Mouse (Mus musculus) heart, adult 2 months (tissue): ENCODE data around the gene Stat6. TPM values are rescaled to one million over a fixed set of nuclear protein-coding genes. Genes with fewer than 3 reads are reported as not detected.

Experiments
- DNase-seq, 2 experiments: peaks; one replicate each; pipeline ENCODE4 v3.0.0; 2021
- H3K27ac ChIP-seq: fragments of 200-600 bp; 2 replicates; pipeline ENCODE4 v1.8.1; 2022
- H3K27me3 ChIP-seq: fragments of 200-500 bp; 2 replicates; pipeline ENCODE4 v1.6.1; 2012; ENCODE audit warnings: mild to moderate bottlenecking, low read length, inconsistent platforms, mixed read lengths; ENCODE audit not compliant: control insufficient read depth, insufficient read depth
- H3K36me3 ChIP-seq: fragments of 200-500 bp; 2 replicates; pipeline ENCODE4 v1.6.1; 2012; ENCODE audit warnings: low read length, inconsistent platforms; ENCODE audit not compliant: control insufficient read depth, insufficient read depth
- H3K4me1 ChIP-seq: fragments of 200-500 bp; 2 replicates; pipeline ENCODE4 v1.6.1; 2011; ENCODE audit warnings: low read length; ENCODE audit not compliant: control insufficient read depth, insufficient read depth
- H3K4me3 ChIP-seq: fragments of 200-600 bp; 2 replicates; pipeline ENCODE4 v1.8.1; 2022
- H3K79me2 ChIP-seq: fragments of 200-500 bp; replicated peaks from 2 replicates; pipeline ENCODE4 v1.6.1; 2012; ENCODE audit warnings: mild to moderate bottlenecking, inconsistent platforms, low read length, moderate library complexity, mixed read lengths; ENCODE audit not compliant: control insufficient read depth, insufficient read depth
- H3K9ac ChIP-seq: fragments of 200-500 bp; 2 replicates; pipeline ENCODE4 v1.6.1; 2012; ENCODE audit warnings: low read depth, mild to moderate bottlenecking, control low read depth, inconsistent platforms, low read length, mixed read lengths
- CTCF ChIP-seq: fragments of 200-600 bp; IDR thresholded peaks from 2 replicates; pipeline ENCODE4 v1.8.1; 2022; ENCODE audit warnings: antibody characterized with exemption, mild to moderate bottlenecking, moderate library complexity
- EP300 ChIP-seq: fragments of 200-500 bp; IDR thresholded peaks from 2 replicates; pipeline ENCODE4 v1.6.1; 2011; ENCODE audit warnings: low read depth, low read length, control low read depth; ENCODE audit not compliant: insufficient read depth
- POLR2A ChIP-seq: fragments of 200-500 bp; IDR thresholded peaks from 2 replicates; pipeline ENCODE4 v1.6.1; 2011; ENCODE audit warnings: mild to moderate bottlenecking, low read depth, low read length, control low read depth; ENCODE audit not compliant: insufficient read depth
- WGBS: fragments of 180-500 bp; shearing (Covaris S2); methylation state at CpG from one replicate; pipeline ENCODE4 v1.1.7; 2018; 5-methylcytosine and 5-hydroxymethylcytosine counted together
- intact Hi-C: fragments of 180-260 bp; cut with DNase I; formaldehyde crosslinking; loops from one replicate; pipeline ENCODE4 v1.15.1; 2025
- polyA plus RNA-seq: library from polyadenylated mRNA; depleted of rRNA; stranded (reverse); fragments of >200 nt; gene quantifications from 2 replicates; pipeline ENCODE4 v1.2.3, GENCODE M21; 2012
- total RNA-seq, 2 experiments: library from RNA; stranded (reverse); gene quantifications; 2 replicates each; pipeline ENCODE4 v1.2.3; 2021

Gene Stat6
- total and polyA plus RNA-seq, 3 experiments = 43.7 to 49.5 (median 43.9) TPM

- Histone ChIP-seq H3K9ac (no peak overlapping the region), H3K79me2 (no peaks in the 10 kb centered on the region), H3K4me3 (no peak overlapping the region), H3K36me3 (no peaks in the 10 kb centered on the region), H3K4me1 (peaks cover 7% of the 10 kb centered on the region), H3K27ac (no peak overlapping the region), H3K27me3 (no peaks in the 10 kb centered on the region)
- 58% methylated on average over 7 of the region's 7 CpGs for WGBS
- intact Hi-C loops = no loop called here
- DNase-seq = no peak
- TF ChIP-seq EP300 (no peak), CTCF (no peak), POLR2A (no peak)
These were observed 10.0 kb upstream of the Stat6 start for GRCm38 (mm10) chr10:127632668-127633271.

DNA sequence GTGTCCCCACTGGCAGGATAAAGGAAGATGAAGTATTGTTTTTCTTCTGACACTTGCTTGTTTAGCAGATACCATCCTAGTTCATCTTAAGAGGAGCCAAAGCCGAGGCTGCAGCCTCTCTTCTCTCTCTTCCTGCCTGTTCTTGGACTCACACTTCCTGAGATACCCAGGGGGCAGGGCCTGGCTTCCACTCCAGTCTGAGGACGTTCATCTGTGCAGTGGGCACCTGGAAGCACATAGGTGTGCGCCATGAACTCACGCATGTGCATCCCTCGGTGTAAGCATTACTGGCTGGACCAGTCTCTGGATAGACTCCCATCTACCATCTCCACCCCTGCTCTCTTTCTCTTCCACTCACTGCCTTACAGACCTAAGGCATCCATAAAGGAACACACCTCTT is 2.4 kb upstream of the Stat6 start:
- no peak for TF ChIP-seq POLR2A
- 60% methylated on average over 5 of the region's 5 CpGs for WGBS
- intact Hi-C loops = loop anchor here (2.0 to 5.0 kb wide), 3 partner anchors 97 to 367 kb away; partner anchors contain the start of genes Hsd17b6 and Zbtb39
- no peaks in the 10 kb centered on the region for H3K27me3 ChIP-seq
- H3K9ac ChIP-seq = no peak overlapping the region
- H3K4me1 ChIP-seq = peaks cover 8% of the 10 kb centered on the region
- no peaks in the 10 kb centered on the region; the same call in 1 of the 2 replicates for H3K79me2 ChIP-seq
- no peak for DNase-seq
- H3K27ac ChIP-seq = no peak overlapping the region
- H3K4me3 ChIP-seq = no peak overlapping the region
- H3K36me3 ChIP-seq = no peaks in the 10 kb centered on the region

GRCm38 (mm10) chr10:127641861-127642771 is 670 bp upstream of the Stat6 start:
- Histone ChIP-seq H3K4me3 (peak overlapping the region; percentile 84), H3K4me1 (peaks cover 5% of the 10 kb centered on the region), H3K36me3 (no peaks in the 10 kb centered on the region), H3K79me2 (no peaks in the 10 kb centered on the region; the same call in 1 of the 2 replicates), H3K27ac (peak overlapping the region; percentile 100), H3K9ac (peak overlapping the region; percentile 85), H3K27me3 (no peaks in the 10 kb centered on the region)
- peak; percentile 82 for TF ChIP-seq EP300
- TF ChIP-seq CTCF = no peak; the same call in 1 of the 2 replicates
- TF ChIP-seq POLR2A = peak; percentile 82
- intact Hi-C loops = loop anchor here (1.0 to 5.0 kb wide), 4 partner anchors 32 to 365 kb away; partner anchors contain the start of genes Hsd17b6 and Zbtb39
- DNase-seq = peak; percentile 89 to 94
- 2% methylated on average over 19 of the region's 19 CpGs for WGBS

GRCm38 (mm10) chr10:127643553-127644238 is 910 bp downstream of the Stat6 start:
- intact Hi-C loops = loop anchor here (1.0 to 5.0 kb wide), 4 partner anchors 19 to 364 kb away; partner anchors contain the start of genes Hsd17b6 and Zbtb39
- DNase-seq = peak; percentile 90
- WGBS = 1% methylated on average over 25 of the region's 25 CpGs

DNA sequence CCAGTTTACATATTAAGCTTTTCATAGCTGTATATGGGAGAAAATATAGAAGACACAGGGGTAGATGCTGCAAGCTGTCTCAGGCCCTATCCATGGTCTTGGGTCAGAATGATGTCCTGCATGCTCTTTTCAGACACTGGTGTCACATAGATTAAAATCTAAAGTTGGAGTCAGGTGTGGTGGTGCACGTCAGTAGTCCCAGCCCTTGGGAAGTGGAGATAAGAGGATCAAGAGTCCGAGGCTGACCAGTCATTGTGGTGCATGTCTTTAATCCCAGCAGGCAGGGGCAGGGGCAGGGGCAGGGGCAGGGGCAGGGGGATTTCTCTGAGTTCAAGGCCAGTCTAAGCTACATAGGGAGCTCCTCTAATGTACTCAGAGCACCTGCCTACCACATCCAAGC is 3.0 kb downstream of the Stat6 start:
- H3K9ac ChIP-seq = no peak overlapping the region
- peaks cover 5% of the 10 kb centered on the region for H3K4me1 ChIP-seq
- H3K4me3 ChIP-seq = no peak overlapping the region
- TF ChIP-seq EP300 (no peak), CTCF (no peak), POLR2A (no peak)
- DNase-seq = no peak
- H3K27me3 ChIP-seq = no peaks in the 10 kb centered on the region
- intact Hi-C loops = no loop called here
- WGBS = 80% methylated on average over 2 of the region's 2 CpGs
- no peaks in the 10 kb centered on the region for H3K36me3 ChIP-seq
- H3K27ac ChIP-seq = no peak overlapping the region
- no peaks in the 10 kb centered on the region; the same call in 1 of the 2 replicates for H3K79me2 ChIP-seq

More at GRCm38 (mm10) chr10:127643553-127644238, 910 bp downstream of the Stat6 start:
- H3K27me3 ChIP-seq = no peaks in the 10 kb centered on the region
- TF ChIP-seq POLR2A (peak; percentile 72), EP300 (0 out of 2 replicates have a peak, but pooled peaks have one; percentile 9), CTCF (no peak; the same call in 1 of the 2 replicates)
- H3K79me2 ChIP-seq = no peaks in the 10 kb centered on the region; the same call in 1 of the 2 replicates
- H3K36me3 ChIP-seq = no peaks in the 10 kb centered on the region
- H3K4me3 ChIP-seq = peak overlapping the region; percentile 84
- peak overlapping the region; percentile 100 for H3K27ac ChIP-seq
- H3K4me1 ChIP-seq = peaks cover 5% of the 10 kb centered on the region
- peak overlapping the region; percentile 85 for H3K9ac ChIP-seq
